Mouse (Mus musculus) monocyte, adult 2 months (primary cell): ENCODE data around the gene Rpusd3.

Experiments
- DNase-seq, 2 experiments: peaks; one replicate each; pipeline ENCODE4 v3.0.0; 2022; ENCODE audit warnings: low spot score in 2 of 2, low read depth in 1 of 2

The Rpusd3 gene

GRCm38 (mm10) chr6:113430846-113431245 lies 11.7 kb upstream of the Rpusd3 start:
- DNase-seq, result no peak

- no peak for DNase-seq
These were observed 10.8 kb upstream of the Rpusd3 start for GRCm38 (mm10) chr6:113429965-113430364.

- DNase-seq, result no peak
These were observed 8.9 kb upstream of the Rpusd3 start for GRCm38 (mm10) chr6:113428006-113428405.

- peak in 1 of 2 experiments; percentile 65 for DNase-seq
These were observed 8.3 kb upstream of the Rpusd3 start for GRCm38 (mm10) chr6:113427397-113427796.

GRCm38 (mm10) chr6:113426696-113427095 lies 7.6 kb upstream of the Rpusd3 start:
- DNase-seq, result no peak

- DNase-seq, result no peak
These were observed 5.0 kb upstream of the Rpusd3 start for GRCm38 (mm10) chr6:113424187-113424586.

GRCm38 (mm10) chr6:113423000-113423399 lies 3.9 kb upstream of the Rpusd3 start:
- DNase-seq, result no peak

- DNase-seq, result no peak
These were observed 520 bp downstream of the Rpusd3 start for GRCm38 (mm10) chr6:113418441-113419198.

GRCm38 (mm10) chr6:113416416-113416815 lies 2.7 kb downstream of the Rpusd3 start:
- DNase-seq, result no peak

- no peak for DNase-seq
These were observed 9.1 kb downstream of the Rpusd3 start for GRCm38 (mm10) chr6:113410001-113410400.

GRCm38 (mm10) chr6:113406683-113407082 lies 12.5 kb downstream of the Rpusd3 start:
- DNase-seq, result no peak

- DNase-seq, result no peak
These were observed 13.7 kb downstream of the Rpusd3 start for GRCm38 (mm10) chr6:113405483-113405882.

- no peak for DNase-seq
These were observed 14.3 kb downstream of the Rpusd3 start for GRCm38 (mm10) chr6:113404649-113405448.

- DNase-seq, result no peak
These were observed 17.0 kb downstream of the Rpusd3 start for GRCm38 (mm10) chr6:113402094-113402493.

- no peak for DNase-seq
These were observed 22.7 kb downstream of the Rpusd3 start for GRCm38 (mm10) chr6:113396270-113397030.

- no peak for DNase-seq
These were observed 23.6 kb downstream of the Rpusd3 start for GRCm38 (mm10) chr6:113395501-113395900.

GRCm38 (mm10) chr6:113394811-113395210 lies 24.3 kb downstream of the Rpusd3 start:
- DNase-seq, result no peak

- DNase-seq, result no peak
These were observed 25.2 kb downstream of the Rpusd3 start for GRCm38 (mm10) chr6:113393951-113394350.

GRCm38 (mm10) chr6:113392387-113393071 lies 26.6 kb downstream of the Rpusd3 start:
- no peak for DNase-seq

GRCm38 (mm10) chr6:113392015-113392386 lies 27.1 kb downstream of the Rpusd3 start:
- DNase-seq, result no peak

- no peak for DNase-seq
These were observed 28.4 kb downstream of the Rpusd3 start for GRCm38 (mm10) chr6:113390715-113391114.
